Mouse (Mus musculus): ENCODE measurements at regions not wholly inside any gene's neighbourhood (a gene's known extent, or its start where the extent isn't known, plus 50 kb on each side); places are given as distances from the start of the nearest gene placed in this dataset.

- DNase-seq (ENCODE audit: low spot score in 2 of 2): no peak
Measured at GRCm38 (mm10) chr11:64652811-64653210, 216.4 kb upstream of the F930015N05Rik start.

GRCm38 (mm10) chr11:64655162-64655561 lies 218.7 kb upstream of the F930015N05Rik start:
- no peak for DNase-seq (ENCODE audit: low spot score in 2 of 2)

- DNase-seq (ENCODE audit: low spot score in 2 of 2): no peak
Measured at GRCm38 (mm10) chr11:64663166-64663565, 226.7 kb upstream of the F930015N05Rik start.

GRCm38 (mm10) chr11:64667010-64667409 lies 230.6 kb upstream of the F930015N05Rik start:
- DNase-seq (ENCODE audit: low spot score in 2 of 2): no peak

- no peak for DNase-seq (ENCODE audit: low spot score in 2 of 2)
Measured at GRCm38 (mm10) chr11:64667521-64667920, 231.1 kb upstream of the F930015N05Rik start.

DNA sequence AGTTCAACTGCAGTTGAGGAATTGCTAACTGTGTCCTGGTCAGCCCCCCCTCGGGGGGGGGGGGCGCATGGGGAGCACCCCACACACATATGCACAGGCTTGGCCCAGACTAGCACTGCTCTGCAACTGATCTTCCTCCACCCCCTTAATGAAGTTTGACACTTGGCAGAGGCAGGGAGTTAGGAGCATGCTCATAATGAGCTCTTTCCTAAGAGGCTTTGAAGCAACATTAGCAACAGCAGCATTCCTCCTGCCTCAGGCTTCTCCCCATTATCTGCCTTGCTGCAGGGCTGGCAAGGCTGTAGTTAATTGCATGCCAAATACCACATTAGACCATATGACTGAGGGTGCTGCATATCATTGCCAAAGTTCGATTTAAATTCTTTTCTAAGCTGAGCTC lies 235.4 kb upstream of the F930015N05Rik start:
- no peak for DNase-seq (ENCODE audit: low spot score in 2 of 2)

DNA sequence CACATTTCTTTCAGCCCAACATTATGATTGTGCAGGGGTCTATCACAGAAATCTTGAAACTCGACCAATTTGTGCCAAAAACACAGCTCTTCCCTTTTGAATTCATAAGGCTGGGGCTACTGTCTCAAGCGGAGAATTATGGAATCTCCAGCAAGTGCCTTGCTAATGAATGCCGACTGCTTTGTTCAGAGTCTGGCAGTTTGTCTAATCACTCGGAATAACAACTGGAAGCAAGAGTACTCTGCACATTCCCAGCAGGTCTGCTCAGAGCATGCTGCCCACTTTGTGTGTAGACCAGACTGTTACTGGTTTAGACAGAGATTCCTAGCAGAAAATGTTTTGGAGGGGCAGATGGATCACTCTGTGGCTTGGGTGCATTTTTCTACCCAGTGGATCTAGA lies 237.1 kb upstream of the F930015N05Rik start:
- DNase-seq (ENCODE audit: low spot score in 2 of 2): no peak

DNA sequence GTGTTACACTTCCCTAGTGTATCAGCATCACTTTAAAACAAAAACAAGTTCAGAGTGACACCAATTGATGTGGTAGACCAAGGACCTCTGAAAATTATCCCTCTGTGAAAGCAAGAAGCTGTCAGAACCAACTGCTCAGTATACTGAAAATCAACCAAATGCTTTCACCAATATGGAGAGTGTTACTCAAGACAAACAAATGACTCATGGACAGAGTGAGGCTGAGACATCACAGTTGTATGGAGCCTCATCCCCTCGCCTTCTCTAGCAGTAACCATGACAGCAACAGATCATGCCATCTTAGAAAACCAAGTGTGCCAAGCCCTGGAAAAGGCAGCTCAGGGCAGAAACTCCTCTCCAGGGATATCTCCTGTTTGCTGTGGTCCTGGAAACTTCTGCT lies 267.3 kb upstream of the F930015N05Rik start:
- no peak for DNase-seq (ENCODE audit: low spot score in 2 of 2)

GRCm38 (mm10) chr11:64711801-64712200 lies 267.0 kb upstream of the Elac2 start:
- DNase-seq (ENCODE audit: low spot score in 2 of 2): no peak

DNA sequence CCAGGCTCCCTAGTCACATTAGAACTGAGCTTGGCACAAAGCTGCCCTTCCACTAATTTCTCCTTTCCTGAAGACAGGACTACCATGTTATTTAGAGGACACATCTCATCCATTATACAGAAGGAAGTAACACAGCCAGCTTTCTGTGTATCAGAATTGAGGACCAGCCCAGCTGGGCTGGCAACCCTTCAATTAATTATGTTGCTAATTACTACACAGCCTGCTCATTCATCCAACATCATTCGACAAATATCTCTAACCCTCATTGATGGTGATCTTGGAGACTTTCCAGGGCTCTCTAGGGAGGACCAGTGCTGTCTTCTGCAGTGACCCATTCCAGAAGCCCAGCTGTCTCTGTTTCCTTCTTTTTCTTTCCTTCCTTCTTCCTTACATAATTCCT lies 263.7 kb upstream of the Elac2 start:
- DNase-seq (ENCODE audit: low spot score in 2 of 2): peak in 1 of 2 experiments; percentile 15

DNA sequence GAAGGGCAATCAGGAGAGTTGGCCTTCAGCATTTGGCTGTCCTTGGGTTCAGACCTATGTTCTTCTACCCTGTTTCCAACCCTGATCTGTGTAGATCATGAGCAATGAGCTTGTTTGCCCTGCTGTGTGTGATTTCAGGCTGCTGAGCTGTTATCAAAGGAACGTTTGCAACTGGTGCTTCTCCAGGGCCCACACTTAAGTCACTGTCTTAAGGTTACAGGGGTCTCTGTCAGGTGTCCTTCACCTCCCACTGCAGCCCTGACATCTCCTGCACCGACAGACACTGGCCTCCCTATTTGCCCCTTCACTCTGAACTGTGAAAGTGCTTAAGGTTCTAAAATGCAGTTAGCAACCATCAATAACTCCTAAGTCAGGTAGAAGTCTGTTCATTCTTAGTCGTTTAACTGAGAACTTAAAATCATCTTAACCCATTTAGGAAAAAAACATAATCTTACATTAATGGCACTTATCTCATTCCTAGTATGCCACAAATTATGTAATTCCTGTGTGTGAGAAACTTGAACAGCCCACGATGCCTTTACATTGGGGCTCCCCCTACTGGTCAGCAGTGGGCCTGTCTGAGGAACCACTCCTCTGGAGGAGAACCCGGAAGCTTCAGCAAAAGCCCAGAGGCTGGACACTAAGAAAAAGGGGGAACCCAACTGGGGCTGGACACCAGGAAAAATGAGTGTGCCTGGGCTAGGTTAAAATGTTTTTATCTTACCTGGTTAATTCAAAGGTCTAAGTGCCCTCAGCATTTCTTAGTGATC lies 260.3 kb upstream of the Elac2 start:
- DNase-seq (ENCODE audit: low spot score in 2 of 2): peak; percentile 82 to 86

GRCm38 (mm10) chr11:64726249-64726648 lies 252.6 kb upstream of the Elac2 start:
- no peak for DNase-seq (ENCODE audit: low spot score in 2 of 2)

DNA sequence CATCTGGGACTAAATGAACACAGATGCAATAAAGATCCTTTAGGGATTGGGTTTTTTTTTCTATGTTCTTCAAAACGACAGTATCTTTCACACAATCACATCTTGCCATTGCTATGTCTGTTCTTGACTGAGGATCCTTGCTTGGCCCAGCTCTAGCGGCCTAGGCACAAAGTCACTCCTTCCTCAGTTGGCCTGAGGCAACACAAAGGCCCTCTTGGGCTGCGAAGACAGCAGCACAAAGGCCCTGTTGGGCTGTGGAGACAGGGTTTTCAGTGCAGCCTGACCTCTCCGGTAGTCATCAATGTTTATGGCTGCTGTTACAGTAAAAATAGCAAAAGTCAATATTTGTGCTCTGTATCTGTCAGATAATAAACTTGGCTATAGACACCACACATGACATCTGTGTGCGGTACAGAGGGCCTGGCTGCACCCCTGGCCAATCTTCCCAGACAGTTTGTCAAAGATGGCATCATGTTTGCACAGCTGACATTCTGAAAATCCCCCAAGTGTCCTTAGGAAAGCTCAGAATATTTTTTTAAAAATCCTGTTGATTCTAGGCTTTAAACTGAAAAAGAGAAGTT lies 250.9 kb upstream of the Elac2 start:
- no peak for DNase-seq (ENCODE audit: low spot score in 2 of 2)

- no peak for DNase-seq (ENCODE audit: low spot score in 2 of 2)
Measured at GRCm38 (mm10) chr11:64738948-64739347, 239.9 kb upstream of the Elac2 start.

GRCm38 (mm10) chr11:64743753-64744152 lies 235.1 kb upstream of the Elac2 start:
- no peak for DNase-seq (ENCODE audit: low spot score in 2 of 2)

DNA sequence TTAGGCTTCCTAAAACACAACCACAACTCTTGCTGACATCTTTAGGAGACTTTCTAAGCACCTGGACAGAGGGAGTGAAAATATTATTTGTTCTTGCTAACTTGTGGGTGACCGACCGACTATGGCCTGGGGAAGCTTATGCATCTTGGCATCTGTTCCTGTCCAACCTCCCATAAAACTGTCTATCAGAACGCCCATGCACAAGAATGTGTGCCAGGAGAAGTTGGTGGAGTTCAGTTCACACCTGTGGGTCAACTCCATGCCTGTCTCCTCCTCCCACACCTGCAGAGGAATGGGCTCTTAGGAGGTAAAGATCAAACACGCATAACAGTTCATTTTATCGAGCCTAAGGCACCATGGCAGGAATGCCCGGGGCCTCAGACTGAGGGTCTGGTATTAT lies 232.7 kb upstream of the Elac2 start:
- DNase-seq (ENCODE audit: low spot score in 2 of 2): no peak

DNA sequence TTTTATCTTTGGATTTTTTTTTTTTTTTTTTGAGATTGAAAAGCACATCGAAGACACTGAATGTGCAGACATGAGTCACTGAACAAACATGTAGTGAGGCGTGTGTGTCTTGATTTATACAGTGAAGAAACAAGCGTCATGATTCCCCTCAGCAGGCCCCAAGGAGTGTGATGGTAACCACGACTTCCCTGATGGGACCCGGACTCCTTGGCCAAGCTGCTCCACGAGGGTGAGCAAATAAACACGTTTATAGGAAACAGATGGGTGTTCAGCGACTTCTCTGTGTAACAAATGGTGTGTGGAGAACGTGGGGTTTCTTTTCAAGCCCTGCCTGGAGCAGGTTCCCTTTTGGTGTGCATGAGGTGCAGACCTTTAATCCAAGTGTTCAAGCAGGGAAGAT lies 228.9 kb upstream of the Elac2 start:
- no peak for DNase-seq (ENCODE audit: low spot score in 2 of 2)

DNA sequence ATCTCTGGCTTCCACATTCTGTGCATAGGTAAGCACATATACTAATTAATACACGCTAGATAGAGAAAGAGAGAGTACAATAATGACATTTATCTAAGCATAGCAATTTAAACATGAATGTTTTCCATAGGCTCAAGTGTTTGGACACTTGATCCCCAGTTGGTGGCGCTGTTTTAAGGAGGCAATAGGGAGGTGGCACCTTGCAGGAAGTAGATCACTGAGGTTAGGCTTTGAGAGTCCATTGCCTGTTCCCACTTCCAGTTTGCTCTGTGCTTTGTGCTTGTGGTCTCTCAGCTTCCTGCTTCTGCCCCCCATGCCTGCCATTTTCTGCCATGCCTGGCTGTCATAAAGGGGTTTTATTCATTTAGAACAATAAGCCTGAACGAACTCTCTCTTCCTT lies 226.5 kb upstream of the Elac2 start:
- DNase-seq (ENCODE audit: low spot score in 2 of 2): no peak

DNA sequence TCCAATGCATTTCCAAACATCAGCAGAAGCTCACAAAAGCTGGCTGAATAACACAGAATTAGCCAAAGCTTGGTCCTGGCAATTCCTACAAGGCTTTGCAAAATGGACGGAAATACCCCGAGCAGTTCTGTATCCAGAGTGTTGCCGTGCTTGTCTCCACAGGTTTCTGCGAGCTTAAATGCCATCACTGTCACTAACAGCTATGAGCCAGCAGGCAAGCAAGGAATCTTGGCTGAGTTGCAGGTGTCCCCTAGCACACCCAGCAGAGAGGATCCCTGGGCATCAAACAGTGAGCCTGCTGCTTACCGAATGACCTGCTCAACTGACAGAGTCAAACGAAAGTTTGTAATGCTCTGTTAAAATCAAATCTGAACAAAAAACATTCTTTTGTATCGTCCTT lies 226.0 kb upstream of the Elac2 start:
- peak; percentile 12 to 18 for DNase-seq (ENCODE audit: low spot score in 2 of 2)

DNA sequence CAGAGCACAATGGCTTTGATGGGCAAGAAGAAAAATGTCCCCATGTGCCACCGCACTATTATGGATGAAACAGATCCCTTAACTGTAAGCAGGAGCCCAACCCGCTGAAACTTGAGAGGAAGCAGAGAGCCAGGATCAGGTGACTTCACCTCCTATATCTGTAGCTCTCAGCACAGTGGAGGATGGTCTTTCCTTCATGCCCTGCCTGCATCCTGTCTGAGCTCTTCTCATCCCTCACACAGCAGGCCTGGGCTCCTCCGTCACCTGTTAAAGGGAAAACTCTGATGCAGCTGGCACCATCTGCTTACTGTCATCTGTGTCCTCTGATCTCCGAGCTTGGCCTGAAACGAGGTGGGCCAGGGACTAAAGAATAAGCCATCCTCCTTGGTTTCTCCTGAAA lies 224.8 kb upstream of the Elac2 start:
- DNase-seq (ENCODE audit: low spot score in 2 of 2): no peak

DNA sequence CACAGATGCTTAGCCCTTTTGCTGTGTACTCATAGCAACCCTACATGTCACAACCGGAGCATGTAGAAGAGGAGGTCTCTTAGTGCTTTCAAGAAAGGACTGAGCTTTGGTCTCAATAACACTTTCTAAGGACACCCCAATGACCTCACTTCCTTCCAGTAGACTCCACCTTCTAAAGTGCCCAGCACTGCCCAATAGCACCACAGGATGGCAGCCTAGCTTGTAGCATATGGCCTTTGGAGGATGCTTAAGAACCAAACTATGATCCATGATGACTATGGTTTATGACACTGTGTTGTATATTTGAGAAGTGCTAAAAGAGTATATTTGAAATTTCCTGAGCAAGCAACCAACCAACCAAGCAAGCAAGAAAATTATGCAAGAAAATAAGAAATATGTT lies 223.3 kb upstream of the Elac2 start:
- DNase-seq (ENCODE audit: low spot score in 2 of 2): no peak

- no peak for DNase-seq (ENCODE audit: low spot score in 2 of 2)
Measured at GRCm38 (mm10) chr11:64760626-64761025, 218.2 kb upstream of the Elac2 start.

DNA sequence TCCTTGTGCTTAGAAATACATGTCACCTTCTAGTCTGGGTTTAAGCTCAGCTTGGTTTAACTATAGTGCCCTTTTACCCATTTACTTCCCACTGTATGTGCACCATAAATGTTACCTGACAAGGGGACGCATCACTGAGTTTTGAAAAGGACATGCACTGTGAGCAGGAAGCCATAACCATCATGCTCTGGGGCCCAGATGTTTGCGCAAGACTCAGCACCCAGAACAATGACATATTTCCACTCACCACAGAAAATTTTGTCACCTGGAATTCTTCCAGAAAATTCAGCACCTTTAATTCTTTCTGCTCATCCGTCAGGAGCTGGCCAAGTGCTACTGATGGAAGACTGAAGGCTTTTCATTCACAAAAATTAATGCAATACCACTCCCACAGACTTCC lies 216.1 kb upstream of the Elac2 start:
- DNase-seq (ENCODE audit: low spot score in 2 of 2): no peak
